Mouse (Mus musculus) liver, embryonic 11.5 days (tissue): ENCODE measurements around the gene March4. TPM values are rescaled to one million over a fixed set of nuclear protein-coding genes. Genes with fewer than 3 reads are reported as not detected.

Experiments used
- ATAC-seq: fragments of 200-750 bp; cut with Nextera tagmentation; replicated peaks from 2 replicates; pipeline ENCODE4 v1.8.0; 2017; ENCODE audit warnings: moderate number of reproducible peaks, mild to moderate bottlenecking, moderate TSS enrichment, moderate library complexity; ENCODE audit not compliant: low FRiP score
- DNase-seq: peaks from one replicate; pipeline ENCODE4 v3.0.0-alpha.2; 2017; ENCODE audit warnings: low spot score
- H3K27ac ChIP-seq: fragments of 300-500 bp; sonication (generic); 2 replicates; pipeline ENCODE4 v1.5.1; 2014; ENCODE audit warnings: mild to moderate bottlenecking, low read depth, low read length, control low read depth
- H3K27me3 ChIP-seq: fragments of 300-500 bp; sonication (generic); replicated peaks from 2 replicates; pipeline ENCODE4 v1.6.1; 2014; ENCODE audit warnings: low read length, mixed read lengths; ENCODE audit not compliant: control insufficient read depth, insufficient read depth
- H3K36me3 ChIP-seq: fragments of 300-500 bp; sonication (generic); 2 replicates; pipeline ENCODE4 v1.6.1; 2014; ENCODE audit warnings: mild to moderate bottlenecking, low read length, moderate library complexity, mixed read lengths; ENCODE audit not compliant: control insufficient read depth, insufficient read depth
- H3K4me1 ChIP-seq: fragments of 300-500 bp; sonication (generic); replicated peaks from 2 replicates; pipeline ENCODE4 v1.6.1; 2014; ENCODE audit warnings: low read length, mixed read lengths; ENCODE audit not compliant: control insufficient read depth, insufficient read depth
- H3K4me2 ChIP-seq: fragments of 300-500 bp; sonication (generic); 2 replicates; pipeline ENCODE4 v1.6.1; 2014; ENCODE audit warnings: mild to moderate bottlenecking, control low read depth, moderate library complexity
- H3K4me3 ChIP-seq: fragments of 300-500 bp; sonication (generic); 2 replicates; pipeline ENCODE4 v1.5.1; 2014; ENCODE audit warnings: low read depth, low read length, control low read depth
- H3K9ac ChIP-seq: fragments of 300-500 bp; sonication (generic); 2 replicates; pipeline ENCODE4 v1.6.1; 2014; ENCODE audit warnings: low read depth, low read length, control low read depth
- H3K9me3 ChIP-seq: fragments of 300-500 bp; sonication (generic); 2 replicates; pipeline ENCODE4 v1.6.1; 2016; ENCODE audit warnings: low read length, inconsistent platforms, mixed read lengths; ENCODE audit not compliant: control insufficient read depth
- WGBS: fragments of 180-500 bp; shearing (Covaris S2); extraction: QIAGEN DNeasy Blood & Tissue Kit; methylation state at CpG from one replicate; pipeline ENCODE4 v1.1.7; 2014; 5-methylcytosine and 5-hydroxymethylcytosine counted together
- polyA plus RNA-seq: library from polyadenylated mRNA; unstranded; fragments of >200 nt; fragmentation: Nextera tagmentation; extraction: Ambion mirVana; gene quantifications from 2 replicates; pipeline ENCODE4 v1.2.1, GENCODE M21; 2014

Gene March4
- not detected in 2 replicates for polyA plus RNA-seq

GRCm38 (mm10) chr1:72536611-72537351 is at the start of gene March4:
Gene March4, minus strand, starts transcription at chr1:72536930.
- ATAC-seq, result 0 out of 2 replicates have a peak, but pooled peaks have one; percentile 41
- H3K27me3 ChIP-seq, result peaks cover 31% of the 10 kb centered on the region
- no peak within 1 kb of the TSS for H3K9ac ChIP-seq
- peak within 1 kb of the TSS; percentile 57 for H3K4me2 ChIP-seq
- H3K36me3 ChIP-seq, result no peaks in the 10 kb centered on the region
- 2% methylated on average over 41 of the region's 41 CpGs for WGBS
- H3K4me1 ChIP-seq, result peaks cover 7% of the 10 kb centered on the region; the same call in 1 of the 2 replicates
- DNase-seq, result peak; percentile 75
- H3K9me3 ChIP-seq, result no peaks in the 10 kb centered on the region
- H3K27ac ChIP-seq, result no peak within 1 kb of the TSS
- H3K4me3 ChIP-seq, result peak within 1 kb of the TSS; percentile 25

- Histone ChIP-seq H3K9ac (no peak overlapping the region), H3K36me3 (peaks cover 16% of the 10 kb centered on the region; the same call in 1 of the 2 replicates), H3K27ac (no peak overlapping the region), H3K27me3 (no peaks in the 10 kb centered on the region), H3K9me3 (no peaks in the 10 kb centered on the region), H3K4me1 (peaks cover 5% of the 10 kb centered on the region), H3K4me3 (no peak overlapping the region), H3K4me2 (no peak overlapping the region)
- WGBS, result 91% methylated on average over 17 of the region's 17 CpGs
- DNase-seq (no peak), ATAC-seq (no peak)
Observed at GRCm38 (mm10) chr1:72585971-72586875, 49.5 kb upstream of the March4 start.

- H3K27ac ChIP-seq, result no peak overlapping the region
- H3K36me3 ChIP-seq, result peaks cover 14% of the 10 kb centered on the region; the same call in 1 of the 2 replicates
- H3K27me3 ChIP-seq, result no peaks in the 10 kb centered on the region
- 77% methylated on average over 4 of the region's 4 CpGs for WGBS
- peak overlapping the region; percentile 82 for H3K9ac ChIP-seq
- H3K4me3 ChIP-seq, result peak overlapping the region; percentile 75
- no peaks in the 10 kb centered on the region for H3K9me3 ChIP-seq
- DNase-seq, result no peak
- peak overlapping the region; percentile 74 for H3K4me2 ChIP-seq
- peaks cover 5% of the 10 kb centered on the region for H3K4me1 ChIP-seq
- no peak for ATAC-seq
Observed at GRCm38 (mm10) chr1:72583906-72584305, 47.2 kb upstream of the March4 start.

GRCm38 (mm10) chr1:72582947-72583731 is 46.4 kb upstream of the March4 start, which contains the start of gene Smarcal1:
Gene Smarcal1, plus strand, starts transcription at chr1:72583251.
- Histone ChIP-seq H3K4me2 (peak within 1 kb of the TSS; percentile 74), H3K4me3 (peak within 1 kb of the TSS; percentile 75), H3K9ac (peak within 1 kb of the TSS; percentile 82), H3K4me1 (peaks cover 5% of the 10 kb centered on the region), H3K36me3 (peaks cover 14% of the 10 kb centered on the region; the same call in 1 of the 2 replicates), H3K27me3 (peaks cover 5% of the 10 kb centered on the region), H3K27ac (peak within 1 kb of the TSS; percentile 41; the same call in 1 of the 2 replicates), H3K9me3 (no peaks in the 10 kb centered on the region)
- ATAC-seq (peak; percentile 100), DNase-seq (peak; percentile 92)
- under 1% methylated on average over 25 of the region's 25 CpGs for WGBS

GRCm38 (mm10) chr1:72578806-72579205 is 42.1 kb upstream of the March4 start:
- Histone ChIP-seq H3K9ac (no peak overlapping the region), H3K27me3 (peaks cover 14% of the 10 kb centered on the region), H3K36me3 (no peaks in the 10 kb centered on the region), H3K4me3 (no peak overlapping the region), H3K4me2 (no peak overlapping the region), H3K9me3 (no peaks in the 10 kb centered on the region), H3K4me1 (no peaks in the 10 kb centered on the region), H3K27ac (no peak overlapping the region)
- WGBS, result 27% methylated on average over 4 of the region's 4 CpGs
- no peak for ATAC-seq
- DNase-seq, result no peak

- Histone ChIP-seq H3K9ac (no peak overlapping the region), H3K4me1 (no peaks in the 10 kb centered on the region), H3K27ac (no peak overlapping the region), H3K27me3 (peaks cover 14% of the 10 kb centered on the region), H3K4me2 (no peak overlapping the region), H3K36me3 (no peaks in the 10 kb centered on the region), H3K4me3 (no peak overlapping the region), H3K9me3 (no peaks in the 10 kb centered on the region)
- DNase-seq (no peak), ATAC-seq (no peak)
- 32% methylated on average over 15 of the region's 15 CpGs for WGBS
Observed at GRCm38 (mm10) chr1:72578351-72578750, 41.6 kb upstream of the March4 start.

- H3K9ac ChIP-seq, result no peak overlapping the region
Observed at GRCm38 (mm10) chr1:72577481-72577922, 40.8 kb upstream of the March4 start.

GRCm38 (mm10) chr1:72575121-72575520 is 38.4 kb upstream of the March4 start:
- Histone ChIP-seq H3K4me3 (no peak overlapping the region), H3K9me3 (no peaks in the 10 kb centered on the region), H3K27me3 (peaks cover 14% of the 10 kb centered on the region), H3K36me3 (no peaks in the 10 kb centered on the region), H3K4me2 (no peak overlapping the region), H3K9ac (no peak overlapping the region), H3K27ac (no peak overlapping the region), H3K4me1 (no peaks in the 10 kb centered on the region)
- WGBS, result 32% methylated on average over 4 of the region's 4 CpGs
- no peak for DNase-seq
- ATAC-seq, result no peak

More at GRCm38 (mm10) chr1:72577481-72577922, 40.8 kb upstream of the March4 start:
- Histone ChIP-seq H3K4me1 (no peaks in the 10 kb centered on the region), H3K9me3 (no peaks in the 10 kb centered on the region), H3K4me2 (no peak overlapping the region), H3K27me3 (peaks cover 14% of the 10 kb centered on the region), H3K27ac (no peak overlapping the region), H3K4me3 (no peak overlapping the region), H3K36me3 (no peaks in the 10 kb centered on the region)
- 21% methylated on average over 12 of the region's 12 CpGs for WGBS
- ATAC-seq (no peak), DNase-seq (no peak)
